In the genomic region with DNA sequence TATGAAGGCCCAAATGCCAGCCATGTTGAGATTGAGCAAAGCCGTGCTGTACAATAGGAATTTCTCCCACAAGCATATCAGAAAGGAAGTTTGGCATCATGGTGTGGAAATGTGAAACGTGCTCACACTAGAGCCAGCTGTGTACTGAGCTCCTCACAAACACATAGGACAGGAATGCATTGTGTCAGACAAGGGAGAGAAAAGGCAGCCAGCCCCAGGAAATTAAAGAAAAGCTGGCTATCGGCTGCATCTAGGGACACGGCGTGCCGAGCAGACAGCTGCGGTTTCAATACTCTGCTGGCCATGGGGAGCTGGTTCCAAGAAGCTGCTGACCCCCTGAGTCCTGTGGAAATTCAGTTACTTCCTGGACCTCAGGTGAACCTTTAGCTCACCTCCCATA, we compare ENCODE assay signal across 17 mouse cellular contexts.
DNase-seq lines count a peak whose midpoint lies in the region; ATAC-seq and TF ChIP-seq lines count a peak whose summit lies in the region.
"Had no signal": no experiment of that assay in that cellular context is flagged by ENCODE, and none has a peak within 500 bp of the region (broad histone marks: within the 10 kb centered on the region; RNA-seq: fewer than 3 reads in every experiment).

No protein-coding gene starts in this region.

- 47% methylated on average over 7 of the region's 7 CpGs for WGBS in heart, embryonic 12.5 days
- 71% methylated on average over 7 of the region's 7 CpGs for WGBS in lung, embryonic 15.5 days
- 77% methylated on average over 7 of the region's 7 CpGs for WGBS in intestine, postnatal 0 days

- ATAC-seq in heart, embryonic 12.5 days (ENCODE audit: insufficient number of reproducible peaks, low FRiP score) = 0 out of 2 replicates have a peak, but pooled peaks have one; percentile 29
- ATAC-seq in lung, embryonic 15.5 days (ENCODE audit: borderline replicate concordance, extremely low read depth, low FRiP score, low TSS enrichment) = peak; percentile 63; the same call in 1 of the 2 replicates
- ATAC-seq in intestine, postnatal 0 days = no peak
- ATAC-seq: intestine, embryonic 15.5 days had no signal

- H3K36me3 ChIP-seq in heart, embryonic 12.5 days = no peaks in the 10 kb centered on the region
- no peaks in the 10 kb centered on the region for H3K36me3 ChIP-seq in lung, embryonic 15.5 days
- no peaks in the 10 kb centered on the region for H3K36me3 ChIP-seq in intestine, postnatal 0 days (ENCODE audit: control insufficient read depth, insufficient read depth)
- H3K36me3 ChIP-seq: embryonic facial prominence, embryonic 13.5 days; forebrain, embryonic 12.5 days; intestine, embryonic 15.5 days; neural tube, embryonic 13.5 days had no signal

- no peak overlapping the region for H3K27ac ChIP-seq in heart, embryonic 12.5 days (ENCODE audit: poor library complexity, severe bottlenecking)
- no peak overlapping the region for H3K27ac ChIP-seq in lung, embryonic 15.5 days
- H3K27ac ChIP-seq in intestine, postnatal 0 days (ENCODE audit: low read depth, low read length) = no peak overlapping the region
- H3K27ac ChIP-seq: embryonic facial prominence, embryonic 13.5 days; forebrain, embryonic 12.5 days; intestine, embryonic 15.5 days; neural tube, embryonic 13.5 days had no signal

- H3K4me3 ChIP-seq in heart, embryonic 12.5 days = no peak overlapping the region
- H3K4me3 ChIP-seq in lung, embryonic 15.5 days = no peak overlapping the region
- no peak overlapping the region for H3K4me3 ChIP-seq in intestine, postnatal 0 days (ENCODE audit: low read depth, low read length)
- H3K4me3 ChIP-seq: embryonic facial prominence, embryonic 13.5 days; forebrain, embryonic 12.5 days; intestine, embryonic 15.5 days; neural tube, embryonic 13.5 days had no signal

- H3K4me1 ChIP-seq in heart, embryonic 12.5 days (replicated peaks) = peaks cover 15% of the 10 kb centered on the region
- H3K4me1 ChIP-seq in lung, embryonic 15.5 days = no peaks in the 10 kb centered on the region; the same call in 1 of the 2 replicates
- no peaks in the 10 kb centered on the region for H3K4me1 ChIP-seq in intestine, postnatal 0 days (replicated peaks; ENCODE audit: control insufficient read depth, insufficient read depth, low read length)
- H3K4me1 ChIP-seq: embryonic facial prominence, embryonic 13.5 days; intestine, embryonic 15.5 days had no signal

- no peak overlapping the region for H3K4me2 ChIP-seq in heart, embryonic 12.5 days
- no peak overlapping the region for H3K4me2 ChIP-seq in lung, embryonic 15.5 days
- H3K4me2 ChIP-seq in intestine, postnatal 0 days (replicated peaks; ENCODE audit: low read depth) = no peak overlapping the region
- H3K4me2 ChIP-seq: embryonic facial prominence, embryonic 13.5 days; forebrain, embryonic 12.5 days; intestine, embryonic 15.5 days; liver, embryonic 11.5 days; neural tube, embryonic 13.5 days had no signal

- H3K9me3 ChIP-seq in heart, embryonic 12.5 days (replicated peaks) = no peaks in the 10 kb centered on the region
- H3K9me3 ChIP-seq in lung, embryonic 15.5 days = no peaks in the 10 kb centered on the region
- H3K9me3 ChIP-seq in intestine, postnatal 0 days (ENCODE audit: control insufficient read depth) = no peaks in the 10 kb centered on the region
- H3K9me3 ChIP-seq: embryonic facial prominence, embryonic 13.5 days; forebrain, embryonic 12.5 days; intestine, embryonic 15.5 days; neural tube, embryonic 13.5 days had no signal

- H3K9ac ChIP-seq in heart, embryonic 12.5 days = no peak overlapping the region
- no peak overlapping the region for H3K9ac ChIP-seq in lung, embryonic 15.5 days
- H3K9ac ChIP-seq in intestine, postnatal 0 days (ENCODE audit: low read depth, low read length) = no peak overlapping the region
- H3K9ac ChIP-seq: embryonic facial prominence, embryonic 13.5 days; forebrain, embryonic 12.5 days; intestine, embryonic 15.5 days; neural tube, embryonic 13.5 days had no signal

- no peaks in the 10 kb centered on the region for H3K27me3 ChIP-seq in heart, embryonic 12.5 days (replicated peaks)
- no peaks in the 10 kb centered on the region for H3K27me3 ChIP-seq in lung, embryonic 15.5 days
- no peaks in the 10 kb centered on the region for H3K27me3 ChIP-seq in intestine, postnatal 0 days (replicated peaks; ENCODE audit: control insufficient read depth, insufficient read depth, low read length)
- H3K27me3 ChIP-seq: embryonic facial prominence, embryonic 13.5 days; forebrain, embryonic 12.5 days; intestine, embryonic 15.5 days; neural tube, embryonic 13.5 days had no signal

- intact Hi-C loops in heart, postnatal 25 days (cut with DNase I) = no loop called here

- TF ChIP-seq CTCF in intestine, postnatal 0 days (IDR thresholded peaks at IDR 0.05; ENCODE audit: low read depth) = no peak

- DNase-seq in heart, postnatal 25 days (ENCODE audit: low spot score) = no peak
- DNase-seq in lung, postnatal 36 days = no peak
- DNase-seq in fat pad, adult 2 months (ENCODE audit: extremely low read depth, low read depth, low spot score) = peak; percentile 19
- peak; percentile 24 for DNase-seq in gonadal fat pad, adult 2 months (ENCODE audit: low read depth)
- no peak for DNase-seq in MN1 (ENCODE audit: low spot score)
- DNase-seq: cerebellum, adult 11-12 months; kidney, postnatal 25 days; layer of hippocampus, adult 9-11 months; thymus, adult 2 months had no signal

Comparison
In these comparisons a context has a peak if more than half of its experiments do, and no peak if none do; other contexts are left out.
1. DNase-seq: peak in fat pad, adult 2 months (single experiment) and gonadal fat pad, adult 2 months (single experiment); none in heart, postnatal 25 days (single experiment), lung, postnatal 36 days (single experiment) and MN1 (single experiment).